Mouse (Mus musculus): ENCODE results near the gene Pfas.

The Pfas gene

GRCm38 (mm10) chr11:69008182-69009121 is at the start of gene Pfas:
Gene Pfas (minus strand): TSS chr11:69008460.
- ChIA-PET POLR2A (interaction anchor here in 3 of 4 experiments (0.7 to 4.3 kb wide), 10 partner anchors 8 to 106 kb away, joined by 3 to 26 read pairs (median 4); partner anchors contain the start of genes Borcs6 (in 1 of the 3) and Rangrf (in 1 of the 3)), CTCF (interaction anchor here in 3 of 4 experiments (0.6 to 0.7 kb wide), 3 partner anchors 13 to 40 kb away, joined by 3 read pairs; partner anchors contain the start of gene Slc25a35 (in 1 of the 3))

- POLR2A ChIA-PET, result interaction anchor here in 2 of 4 experiments (1.1 to 3.1 kb wide), 7 partner anchors 8 to 26 kb away, joined by 3 to 17 read pairs (median 4); partner anchors contain the start of gene Aurkb (in 1 of the 2)
These were observed 45.6 kb upstream of the Pfas start for GRCm38 (mm10) chr11:69053848-69054247.

GRCm38 (mm10) chr11:69052824-69053421 is 44.7 kb upstream of the Pfas start:
- ChIA-PET CTCF (interaction anchor here in 2 of 4 experiments (0.5 to 0.6 kb wide), 3 partner anchors 12 to 488 kb away, joined by 4 to 6 read pairs (median 4); no protein-coding TSS in a partner anchor), POLR2A (interaction anchor here (0.5 to 3.1 kb wide), 16 partner anchors 8 to 160 kb away, joined by 3 to 17 read pairs (median 4); partner anchors contain the start of gene Per1 (in 1 of the 4))

More at GRCm38 (mm10) chr11:69053848-69054247, 45.6 kb upstream of the Pfas start:
- CTCF ChIA-PET, result no interaction called here

GRCm38 (mm10) chr11:69051771-69052170 is 43.5 kb upstream of the Pfas start:
- ChIA-PET CTCF (interaction anchor here in 1 of 4 experiments (0.6 kb wide), 2 partner anchors 15 to 903 kb away, joined by 3 to 6 read pairs; no protein-coding TSS in a partner anchor), POLR2A (interaction anchor here (0.6 to 3.1 kb wide), 12 partner anchors 9 to 183 kb away, joined by 3 to 17 read pairs (median 3); partner anchors contain the start of gene Per1 (in 1 of the 4))

GRCm38 (mm10) chr11:69050748-69051147 is 42.5 kb upstream of the Pfas start:
- CTCF ChIA-PET, result interaction anchor here in 2 of 4 experiments (0.6 to 0.8 kb wide), 2 partner anchors 9 to 56 kb away, joined by 4 read pairs; partner anchors contain the start of gene Borcs6 (in 1 of the 2)
- POLR2A ChIA-PET, result interaction anchor here (0.6 to 2.4 kb wide), 11 partner anchors 9 to 605 kb away, joined by 3 to 11 read pairs (median 5); partner anchors contain the start of gene Borcs6 (in 4 of the 4)

- CTCF ChIA-PET, result interaction anchor here in 1 of 4 experiments (0.8 kb wide), 1 partner anchor 11 kb away, joined by 3 read pairs; the partner anchor contains the start of gene Borcs6
- POLR2A ChIA-PET, result interaction anchor here (0.6 to 3.3 kb wide), 11 partner anchors 7 to 85 kb away, joined by 3 to 35 read pairs (median 4); partner anchors contain the start of gene Borcs6 (in 4 of the 4)
These were observed 39.9 kb upstream of the Pfas start for GRCm38 (mm10) chr11:69048151-69048550.

- ChIA-PET CTCF (interaction anchor here in 1 of 4 experiments (0.8 kb wide), 1 partner anchor 12 kb away, joined by 3 read pairs; the partner anchor contains the start of gene Borcs6), POLR2A (interaction anchor here in 3 of 4 experiments (0.5 to 3.3 kb wide), 13 partner anchors 8 to 86 kb away, joined by 3 to 35 read pairs (median 4); partner anchors contain the start of gene Borcs6 (in 3 of the 3))
These were observed 39.3 kb upstream of the Pfas start for GRCm38 (mm10) chr11:69047592-69047991.

- ChIA-PET POLR2A (interaction anchor here in 3 of 4 experiments (0.5 to 3.3 kb wide), 15 partner anchors 8 to 1616 kb away, joined by 3 to 35 read pairs (median 5); partner anchors contain the start of genes Borcs6 (in 3 of the 3) and Per1 (in 1 of the 3)), CTCF (interaction anchor here in 3 of 4 experiments (0.6 to 1.5 kb wide), 3 partner anchors 10 to 82 kb away, joined by 3 to 11 read pairs (median 3); partner anchors contain the start of gene Borcs6 (in 1 of the 3))
These were observed 38.1 kb upstream of the Pfas start for GRCm38 (mm10) chr11:69046395-69046774.

- POLR2A ChIA-PET, result interaction anchor here in 3 of 4 experiments (0.5 to 3.3 kb wide), 15 partner anchors 9 to 1616 kb away, joined by 3 to 35 read pairs (median 5); partner anchors contain the start of genes Borcs6 (in 3 of the 3) and Per1 (in 1 of the 3)
- CTCF ChIA-PET, result interaction anchor here in 3 of 4 experiments (0.6 to 1.5 kb wide), 3 partner anchors 10 to 83 kb away, joined by 3 to 11 read pairs (median 3); partner anchors contain the start of gene Borcs6 (in 1 of the 3)
These were observed 37.5 kb upstream of the Pfas start, which contains the start of gene Aurkb for GRCm38 (mm10) chr11:69045531-69046394. Gene Aurkb (plus strand): TSS chr11:69045647.

GRCm38 (mm10) chr11:69038173-69038572 is 29.9 kb upstream of the Pfas start:
- ChIA-PET CTCF (no interaction called here), POLR2A (interaction anchor here (0.7 to 7.1 kb wide), 5 partner anchors 22 to 226 kb away, joined by 3 to 127 read pairs (median 34); partner anchors contain the start of gene Borcs6 (in 2 of the 4))

- ChIA-PET POLR2A (interaction anchor here (0.6 to 7.1 kb wide), 40 partner anchors 9 to 286 kb away, joined by 3 to 127 read pairs (median 8); partner anchors contain the start of genes Borcs6 (in 3 of the 4), Slc25a35 (in 2 of the 4), Cntrob (in 1 of the 4) and Tmem107 (in 1 of the 4)), CTCF (interaction anchor here in 2 of 4 experiments (1.0 to 2.5 kb wide), 6 partner anchors 10 to 133 kb away, joined by 3 to 13 read pairs (median 7); no protein-coding TSS in a partner anchor)
These were observed 29.2 kb upstream of the Pfas start for GRCm38 (mm10) chr11:69037231-69038061.

GRCm38 (mm10) chr11:69036486-69037230 is 28.4 kb upstream of the Pfas start:
- ChIA-PET POLR2A (interaction anchor here (0.5 to 5.0 kb wide), 67 partner anchors 7 to 1030 kb away, joined by 3 to 39 read pairs (median 5); partner anchors contain the start of genes Borcs6 (in 3 of the 4), Slc25a35 (in 2 of the 4), Aurkb (in 1 of the 4) and Cntrob (in 1 of the 4)), CTCF (interaction anchor here in 3 of 4 experiments (0.6 to 2.5 kb wide), 25 partner anchors 9 to 162 kb away, joined by 3 to 13 read pairs (median 4); partner anchors contain the start of genes Aurkb (in 1 of the 3) and Borcs6 (in 1 of the 3))

GRCm38 (mm10) chr11:69035849-69036248 is 27.6 kb upstream of the Pfas start:
- POLR2A ChIA-PET, result interaction anchor here (0.5 to 5.0 kb wide), 56 partner anchors 8 to 1030 kb away, joined by 3 to 39 read pairs (median 5); partner anchors contain the start of genes Borcs6 (in 3 of the 4), Slc25a35 (in 2 of the 4), Aurkb (in 1 of the 4) and Myh10 (in 1 of the 4)
- CTCF ChIA-PET, result interaction anchor here in 3 of 4 experiments (0.6 to 2.5 kb wide), 25 partner anchors 8 to 161 kb away, joined by 3 to 13 read pairs (median 4); partner anchors contain the start of genes Aurkb (in 1 of the 3) and Borcs6 (in 1 of the 3)

- CTCF ChIA-PET, result interaction anchor here in 2 of 4 experiments (0.8 to 2.5 kb wide), 22 partner anchors 8 to 160 kb away, joined by 3 to 13 read pairs (median 4); partner anchors contain the start of genes Aurkb (in 1 of the 2) and Borcs6 (in 1 of the 2)
- POLR2A ChIA-PET, result interaction anchor here (0.5 to 5.0 kb wide), 48 partner anchors 9 to 803 kb away, joined by 3 to 39 read pairs (median 5); partner anchors contain the start of genes Borcs6 (in 2 of the 4), Slc25a35 (in 2 of the 4), Aurkb (in 1 of the 4) and Myh10 (in 1 of the 4)
These were observed 27.2 kb upstream of the Pfas start for GRCm38 (mm10) chr11:69035411-69035810.
